Mouse (Mus musculus) limb, embryonic 13.5 days (tissue): Measurements from ENCODE around the gene Shroom3. TPM values are rescaled to one million over a fixed set of nuclear protein-coding genes. Genes with fewer than 3 reads are reported as not detected.

Source experiments
- ATAC-seq: fragments of 200-750 bp; cut with Nextera tagmentation; 2 replicates; pipeline ENCODE4 v1.8.0; 2017; ENCODE audit warnings: low read depth, moderate number of reproducible peaks, moderate TSS enrichment; ENCODE audit not compliant: low FRiP score
- H3K27ac ChIP-seq: fragments of 300-500 bp; sonication (generic); 2 replicates; pipeline ENCODE4 v1.5.1; 2015; ENCODE audit warnings: inconsistent platforms, mild to moderate bottlenecking, moderate library complexity
- H3K27me3 ChIP-seq: fragments of 300-500 bp; sonication (generic); 2 replicates; pipeline ENCODE4 v1.6.1; 2015; ENCODE audit warnings: mild to moderate bottlenecking, inconsistent platforms
- H3K36me3 ChIP-seq: fragments of 300-500 bp; sonication (generic); 2 replicates; pipeline ENCODE4 v1.6.1; 2015; ENCODE audit warnings: inconsistent platforms, mild to moderate bottlenecking, moderate library complexity
- H3K4me1 ChIP-seq: fragments of 300-500 bp; sonication (generic); 2 replicates; pipeline ENCODE4 v1.6.1; 2015; ENCODE audit warnings: inconsistent platforms
- H3K4me2 ChIP-seq: fragments of 300-500 bp; sonication (generic); replicated peaks from 2 replicates; pipeline ENCODE4 v1.6.1; 2015; ENCODE audit warnings: inconsistent platforms, mild to moderate bottlenecking, moderate library complexity
- H3K4me3 ChIP-seq: fragments of 300-500 bp; sonication (generic); 2 replicates; pipeline ENCODE4 v1.5.1; 2015; ENCODE audit warnings: moderate library complexity, mild to moderate bottlenecking, inconsistent platforms
- H3K9ac ChIP-seq: fragments of 300-500 bp; sonication (generic); 2 replicates; pipeline ENCODE4 v1.6.1; 2015; ENCODE audit warnings: mild to moderate bottlenecking, inconsistent platforms
- H3K9me3 ChIP-seq: fragments of 300-500 bp; sonication (generic); 2 replicates; pipeline ENCODE4 v1.6.1; 2016; ENCODE audit warnings: inconsistent platforms
- WGBS: fragments of 180-500 bp; shearing (Covaris S2); methylation state at CpG from one replicate; pipeline ENCODE4 v1.1.7; 2015; 5-methylcytosine and 5-hydroxymethylcytosine counted together
- polyA plus RNA-seq: library from polyadenylated mRNA; unstranded; fragments of >200 nt; fragmentation: Nextera tagmentation; extraction: Ambion mirVana; gene quantifications from 2 replicates; pipeline ENCODE4 v1.2.1, GENCODE M21; 2015

Gene Shroom3
- polyA plus RNA-seq, 1 experiment from 2014 or later: 3.8 TPM

GRCm38 (mm10) chr5:92725935-92726334 is 42.7 kb downstream of the Shroom3 start:
- H3K4me2 ChIP-seq: no peak overlapping the region
- H3K36me3 ChIP-seq: no peaks in the 10 kb centered on the region
- no peak overlapping the region for H3K4me3 ChIP-seq
- ATAC-seq: peak; percentile 28; the same call in 1 of the 2 replicates
- no peaks in the 10 kb centered on the region for H3K27me3 ChIP-seq
- no peak overlapping the region for H3K9ac ChIP-seq
- no peaks in the 10 kb centered on the region for H3K9me3 ChIP-seq
- H3K4me1 ChIP-seq: peaks cover 11% of the 10 kb centered on the region
- no peak overlapping the region for H3K27ac ChIP-seq
- whole genome bisulfite sequencing: 31% methylated on average over 6 of the region's 6 CpGs

- Histone ChIP-seq H3K4me3 (no peak overlapping the region), H3K27me3 (no peaks in the 10 kb centered on the region), H3K27ac (no peak overlapping the region), H3K4me2 (no peak overlapping the region), H3K4me1 (peaks cover 11% of the 10 kb centered on the region), H3K9ac (no peak overlapping the region), H3K9me3 (no peaks in the 10 kb centered on the region), H3K36me3 (no peaks in the 10 kb centered on the region)
- no peak for ATAC-seq
- WGBS: 41% methylated on average over 5 of the region's 5 CpGs
These were observed 45.1 kb downstream of the Shroom3 start for GRCm38 (mm10) chr5:92728252-92728828.

GRCm38 (mm10) chr5:92729221-92729620 is 46.0 kb downstream of the Shroom3 start:
- ATAC-seq: no peak
- Histone ChIP-seq H3K9ac (no peak overlapping the region), H3K4me2 (no peak overlapping the region), H3K27me3 (no peaks in the 10 kb centered on the region), H3K4me1 (peaks cover 11% of the 10 kb centered on the region), H3K4me3 (no peak overlapping the region), H3K36me3 (no peaks in the 10 kb centered on the region), H3K9me3 (no peaks in the 10 kb centered on the region), H3K27ac (no peak overlapping the region)
- 40% methylated on average over 6 of the region's 6 CpGs for WGBS

GRCm38 (mm10) chr5:92741802-92742201 is 58.6 kb downstream of the Shroom3 start:
- 53% methylated on average over 3 of the region's 3 CpGs for WGBS

GRCm38 (mm10) chr5:92742701-92743100 is 59.5 kb downstream of the Shroom3 start:
- no peaks in the 10 kb centered on the region for H3K9me3 ChIP-seq
- H3K9ac ChIP-seq: no peak overlapping the region
- H3K4me1 ChIP-seq: peaks cover 13% of the 10 kb centered on the region; the same call in 1 of the 2 replicates
- ATAC-seq: 0 out of 2 replicates have a peak, but pooled peaks have one; percentile 32
- H3K4me3 ChIP-seq: no peak overlapping the region
- H3K4me2 ChIP-seq: no peak overlapping the region
- H3K36me3 ChIP-seq: no peaks in the 10 kb centered on the region
- no peaks in the 10 kb centered on the region for H3K27me3 ChIP-seq
- peak overlapping the region; percentile 44; the same call in 1 of the 2 replicates for H3K27ac ChIP-seq
- 59% methylated on average over 5 of the region's 5 CpGs for WGBS

More at GRCm38 (mm10) chr5:92741802-92742201, 58.6 kb downstream of the Shroom3 start:
- no peak overlapping the region for H3K9ac ChIP-seq
- H3K36me3 ChIP-seq: no peaks in the 10 kb centered on the region
- H3K4me1 ChIP-seq: peaks cover 13% of the 10 kb centered on the region; the same call in 1 of the 2 replicates
- no peak overlapping the region for H3K4me3 ChIP-seq
- ATAC-seq: no peak
- no peaks in the 10 kb centered on the region for H3K27me3 ChIP-seq
- no peaks in the 10 kb centered on the region for H3K9me3 ChIP-seq
- H3K4me2 ChIP-seq: no peak overlapping the region
- H3K27ac ChIP-seq: no peak overlapping the region

GRCm38 (mm10) chr5:92745390-92746253 is 62.4 kb downstream of the Shroom3 start:
- no peak overlapping the region for H3K4me3 ChIP-seq
- 78% methylated on average over 8 of the region's 8 CpGs for WGBS
- H3K9ac ChIP-seq: no peak overlapping the region
- H3K4me1 ChIP-seq: peaks cover 13% of the 10 kb centered on the region; the same call in 1 of the 2 replicates
- no peak overlapping the region for H3K27ac ChIP-seq
- ATAC-seq: no peak
- H3K27me3 ChIP-seq: no peaks in the 10 kb centered on the region
- H3K4me2 ChIP-seq: no peak overlapping the region
- H3K36me3 ChIP-seq: no peaks in the 10 kb centered on the region
- H3K9me3 ChIP-seq: no peaks in the 10 kb centered on the region

- Histone ChIP-seq H3K27ac (no peak overlapping the region), H3K9me3 (no peaks in the 10 kb centered on the region), H3K27me3 (no peaks in the 10 kb centered on the region), H3K9ac (no peak overlapping the region), H3K4me1 (no peaks in the 10 kb centered on the region), H3K36me3 (no peaks in the 10 kb centered on the region), H3K4me3 (no peak overlapping the region), H3K4me2 (no peak overlapping the region)
- 79% methylated on average over 4 of the region's 4 CpGs for WGBS
- no peak for ATAC-seq
These were observed 68.3 kb downstream of the Shroom3 start for GRCm38 (mm10) chr5:92751488-92751887.

- Histone ChIP-seq H3K27me3 (no peaks in the 10 kb centered on the region), H3K36me3 (no peaks in the 10 kb centered on the region), H3K27ac (no peak overlapping the region), H3K9me3 (no peaks in the 10 kb centered on the region), H3K9ac (no peak overlapping the region), H3K4me2 (no peak overlapping the region), H3K4me3 (no peak overlapping the region), H3K4me1 (no peaks in the 10 kb centered on the region)
- 83% methylated on average over 7 of the region's 7 CpGs for WGBS
- no peak for ATAC-seq
These were observed 72.1 kb downstream of the Shroom3 start for GRCm38 (mm10) chr5:92755241-92755775.

- Histone ChIP-seq H3K9ac (no peak overlapping the region), H3K36me3 (no peaks in the 10 kb centered on the region), H3K4me2 (no peak overlapping the region), H3K27me3 (no peaks in the 10 kb centered on the region), H3K4me3 (no peak overlapping the region), H3K4me1 (peaks cover 12% of the 10 kb centered on the region), H3K9me3 (no peaks in the 10 kb centered on the region), H3K27ac (no peak overlapping the region)
- no peak for ATAC-seq
- 77% methylated on average over 6 of the region's 6 CpGs for WGBS
These were observed 76.0 kb downstream of the Shroom3 start for GRCm38 (mm10) chr5:92759156-92759745.

GRCm38 (mm10) chr5:92760542-92760941 is 77.3 kb downstream of the Shroom3 start:
- H3K4me1 ChIP-seq: peaks cover 12% of the 10 kb centered on the region
- H3K36me3 ChIP-seq: no peaks in the 10 kb centered on the region
- H3K4me2 ChIP-seq: no peak overlapping the region
- ATAC-seq: no peak
- no peak overlapping the region for H3K27ac ChIP-seq
- H3K4me3 ChIP-seq: no peak overlapping the region
- no peaks in the 10 kb centered on the region for H3K27me3 ChIP-seq
- no peaks in the 10 kb centered on the region for H3K9me3 ChIP-seq
- WGBS: 88% methylated on average over 7 of the region's 7 CpGs
- no peak overlapping the region for H3K9ac ChIP-seq

- Histone ChIP-seq H3K4me1 (peaks cover 12% of the 10 kb centered on the region), H3K9ac (no peak overlapping the region), H3K9me3 (no peaks in the 10 kb centered on the region), H3K4me3 (no peak overlapping the region), H3K36me3 (no peaks in the 10 kb centered on the region), H3K27ac (no peak overlapping the region), H3K27me3 (no peaks in the 10 kb centered on the region), H3K4me2 (no peak overlapping the region)
- 78% methylated on average over 9 of the region's 9 CpGs for WGBS
- no peak for ATAC-seq
These were observed 78.5 kb downstream of the Shroom3 start for GRCm38 (mm10) chr5:92761615-92762353.
